Mouse (Mus musculus): ENCODE data around the gene Smad3. TPM values are rescaled to one million over a fixed set of nuclear protein-coding genes. Genes with fewer than 3 reads are reported as not detected.

Smad3 gene
- polyA plus RNA-seq, 1 experiment from 2014 or later: 5.0 TPM

DNA sequence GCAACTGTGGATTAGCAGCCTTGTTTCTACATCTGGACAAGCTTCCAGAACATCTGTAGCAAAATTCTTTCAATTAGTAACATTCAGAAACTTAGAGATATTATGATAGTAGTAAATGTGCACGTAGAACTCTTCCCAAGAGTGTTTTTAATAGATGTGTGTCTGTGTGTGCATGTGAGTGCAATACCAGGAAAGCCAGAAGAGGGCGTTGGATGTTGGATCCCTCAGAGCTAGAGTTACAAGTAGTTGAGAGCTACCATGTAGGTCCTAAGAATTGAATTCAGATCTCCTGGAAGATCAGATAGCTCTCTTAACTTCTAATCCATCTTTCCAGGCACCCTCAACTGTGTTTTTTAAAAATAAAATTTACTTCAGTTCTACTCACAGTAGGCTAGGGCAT lies 151.2 kb downstream of the Smad3 start:
- Histone ChIP-seq H3K4me1 (replicated peaks; ENCODE audit: control insufficient read depth, insufficient read depth, low read length) (peaks cover 2% of the 10 kb centered on the region), H3K9me3 (ENCODE audit: control insufficient read depth) (no peaks in the 10 kb centered on the region), H3K27ac (ENCODE audit: low read depth, low read length) (no peak overlapping the region), H3K4me2 (replicated peaks; ENCODE audit: low read depth) (no peak overlapping the region), H3K27me3 (replicated peaks; ENCODE audit: control insufficient read depth, insufficient read depth, low read length) (no peaks in the 10 kb centered on the region), H3K4me3 (ENCODE audit: low read depth, low read length) (no peak overlapping the region), H3K36me3 (ENCODE audit: control insufficient read depth, insufficient read depth) (no peaks in the 10 kb centered on the region; the same call in 1 of the 2 replicates), H3K9ac (ENCODE audit: low read depth, low read length) (no peak overlapping the region)
- WGBS: 78% methylated on average over 2 of the region's 2 CpGs
- no peak for ATAC-seq
- TF ChIP-seq CTCF (IDR thresholded peaks at IDR 0.05; ENCODE audit: low read depth): peak; percentile 41

DNA sequence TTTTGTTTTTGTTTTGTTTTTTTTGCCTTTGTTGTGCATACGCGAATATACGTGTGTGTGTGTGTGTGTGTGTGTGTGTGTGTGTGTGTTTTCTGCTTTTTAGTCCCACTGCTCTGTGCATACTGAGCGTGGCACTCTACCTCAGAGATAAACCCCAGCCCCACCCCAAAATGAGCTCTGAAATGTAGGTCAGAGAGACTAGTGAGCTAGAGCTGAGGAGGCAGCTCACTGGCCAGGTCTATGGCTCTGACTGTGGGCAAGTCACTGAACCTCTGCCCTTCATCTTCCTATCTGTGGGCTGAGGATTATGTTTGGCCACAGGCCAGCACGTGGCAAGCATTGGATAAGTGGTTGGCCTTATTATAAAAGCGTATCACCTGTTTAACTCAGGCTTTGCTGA lies 153.9 kb downstream of the Smad3 start:
- Histone ChIP-seq H3K27ac (ENCODE audit: low read depth, low read length) (no peak overlapping the region), H3K36me3 (ENCODE audit: control insufficient read depth, insufficient read depth) (no peaks in the 10 kb centered on the region; the same call in 1 of the 2 replicates), H3K4me2 (replicated peaks; ENCODE audit: low read depth) (peak overlapping the region; percentile 71), H3K4me3 (ENCODE audit: low read depth, low read length) (no peak overlapping the region), H3K9ac (ENCODE audit: low read depth, low read length) (no peak overlapping the region), H3K9me3 (ENCODE audit: control insufficient read depth) (no peaks in the 10 kb centered on the region), H3K27me3 (replicated peaks; ENCODE audit: control insufficient read depth, insufficient read depth, low read length) (no peaks in the 10 kb centered on the region), H3K4me1 (replicated peaks; ENCODE audit: control insufficient read depth, insufficient read depth, low read length) (peaks cover 2% of the 10 kb centered on the region; the same call in 1 of the 2 replicates)
- TF ChIP-seq CTCF (IDR thresholded peaks at IDR 0.05; ENCODE audit: low read depth): no peak
- peak; percentile 15; the same call in 1 of the 2 replicates for ATAC-seq
- 48% methylated on average over 6 of the region's 6 CpGs for WGBS

DNA sequence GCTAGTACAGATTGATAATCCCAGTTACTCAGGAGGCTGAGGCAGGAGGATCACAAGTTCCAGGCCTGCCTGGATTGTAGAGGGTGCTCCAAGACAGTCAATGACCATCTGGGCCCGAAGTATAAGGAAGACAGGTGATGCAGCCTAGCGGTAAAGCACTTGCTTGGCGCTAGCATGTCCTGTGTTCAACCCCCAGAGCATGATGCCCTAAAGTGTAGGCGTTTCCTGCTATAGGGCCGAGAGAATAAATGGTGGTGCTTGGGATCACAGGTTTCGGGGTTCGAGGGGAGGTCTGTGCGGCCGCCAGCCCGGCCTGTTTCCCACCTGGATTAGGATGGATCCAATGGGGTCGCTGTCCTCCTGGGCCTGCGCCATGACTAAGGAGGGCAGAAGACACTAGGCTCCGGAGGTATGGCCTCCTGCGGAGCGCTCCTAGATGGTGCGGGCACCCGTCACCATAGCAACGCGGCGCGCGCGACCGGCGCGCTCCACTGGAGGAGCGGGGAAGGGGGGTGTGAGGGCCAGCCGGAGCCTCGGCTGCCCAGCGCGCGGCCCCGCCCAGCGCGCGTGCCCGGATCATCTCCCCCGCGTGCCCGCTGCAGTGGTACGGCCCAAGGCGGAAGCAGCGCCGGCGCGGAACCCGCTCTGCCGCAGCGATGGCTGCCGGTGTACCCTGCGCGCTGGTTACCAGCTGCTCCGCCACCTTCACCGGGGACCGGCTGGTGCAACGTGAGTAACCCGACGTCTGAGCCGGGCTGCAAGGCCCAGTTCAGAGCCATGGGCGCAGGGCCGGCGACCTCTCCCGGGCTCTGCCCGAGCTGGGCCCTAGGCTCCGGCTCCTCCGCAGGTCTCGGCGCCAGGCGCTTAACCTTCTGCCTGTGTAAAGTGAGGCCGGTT lies 155.5 kb downstream of the Smad3 start, which contains the start of the genes Iqch and Aagab:
TSS of gene Iqch (minus strand) at position 451 of the 897 bp plus-strand sequence.
TSS of gene Aagab (plus strand) at position 618 of the 897 bp plus-strand sequence.
- TF ChIP-seq CTCF (IDR thresholded peaks at IDR 0.05; ENCODE audit: low read depth): peak; percentile 37; the same call in 1 of the 2 replicates
- peak; percentile 98 for ATAC-seq

More for the DNA sequence above, 155.5 kb downstream of the Smad3 start, which contains the start of the genes Iqch and Aagab:
- WGBS: 1% methylated on average over 68 of the region's 70 CpGs
- Histone ChIP-seq H3K9ac (ENCODE audit: low read depth, low read length) (peak within 1 kb of the TSS; percentile 86), H3K9me3 (ENCODE audit: control insufficient read depth) (no peaks in the 10 kb centered on the region), H3K4me2 (replicated peaks; ENCODE audit: low read depth) (peak within 1 kb of the TSS; percentile 71), H3K36me3 (ENCODE audit: control insufficient read depth, insufficient read depth) (no peaks in the 10 kb centered on the region), H3K4me3 (ENCODE audit: low read depth, low read length) (peak within 1 kb of the TSS; percentile 96), H3K27me3 (replicated peaks; ENCODE audit: control insufficient read depth, insufficient read depth, low read length) (no peaks in the 10 kb centered on the region), H3K4me1 (replicated peaks; ENCODE audit: control insufficient read depth, insufficient read depth, low read length) (peaks cover 2% of the 10 kb centered on the region; the same call in 1 of the 2 replicates), H3K27ac (ENCODE audit: low read depth, low read length) (peak within 1 kb of the TSS; percentile 51; the same call in 1 of the 2 replicates)

Other genes starting within 250 kb of the Smad3 start
- gene Iqch, start 155.5 kb downstream of the Smad3 start, polyA plus RNA-seq (2015; fragmentation: Nextera tagmentation; extraction: Ambion mirVana): 0.04 TPM in 1 of 2 replicates, not detected in the other
- gene Aagab, start 155.3 kb downstream of the Smad3 start, polyA plus RNA-seq (2015; fragmentation: Nextera tagmentation; extraction: Ambion mirVana): 26.1 and 26.5 TPM in 2 replicates

Data from intestine, postnatal 0 days (tissue).